Mouse (Mus musculus) erythroid progenitor cell, adult 5-6 weeks (primary cell): Measurements from ENCODE around the gene Arhgap32. TPM values are rescaled to one million over a fixed set of nuclear protein-coding genes. Genes with fewer than 3 reads are reported as not detected.

Experiments
- ATAC-seq: replicated peaks from 2 replicates; pipeline ENCODE4 v1.8.0; 2016; ENCODE audit warnings: moderate number of reproducible peaks, mild to moderate bottlenecking, moderate TSS enrichment, inconsistent platforms; ENCODE audit not compliant: poor library complexity, low FRiP score, severe bottlenecking
- total RNA-seq, 2 experiments: library from RNA; stranded (forward) in 1 of 2; stranded (reverse) in 1 of 2; fragments of 150-400 nt in 1 of 2; fragments of 186-747, 209-891 nt in 1 of 2; gene quantifications; 2 replicates each; pipeline versions ENCODE4 v1.2.3 to v1.2.4; 2015 to 2017; ENCODE audit warnings: low replicate concordance in 2 of 2

Gene Arhgap32
- total RNA-seq, 2 experiments from 2014 or later, result under 0.01 to 0.53 TPM

DNA sequence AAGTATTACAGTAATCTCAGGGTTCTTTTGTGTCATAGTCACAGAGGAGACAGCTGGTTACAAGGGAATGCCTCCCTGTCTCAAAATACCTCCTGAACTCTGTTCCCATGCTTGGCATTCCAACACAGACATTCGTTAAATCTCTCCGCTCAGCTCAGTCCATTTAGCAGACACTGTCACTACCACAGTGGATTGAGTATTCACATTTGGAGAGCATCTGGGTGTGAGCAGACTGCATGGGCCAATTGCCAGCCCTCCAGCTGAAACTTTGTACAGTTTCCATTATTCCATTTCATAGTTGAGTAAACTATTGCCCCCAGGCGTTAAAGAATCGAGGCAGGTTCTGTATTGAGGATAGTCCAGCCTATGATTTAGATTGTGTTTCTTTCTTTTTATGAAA lies 60.7 kb downstream of the Arhgap32 start:
- ATAC-seq, result no peak

DNA sequence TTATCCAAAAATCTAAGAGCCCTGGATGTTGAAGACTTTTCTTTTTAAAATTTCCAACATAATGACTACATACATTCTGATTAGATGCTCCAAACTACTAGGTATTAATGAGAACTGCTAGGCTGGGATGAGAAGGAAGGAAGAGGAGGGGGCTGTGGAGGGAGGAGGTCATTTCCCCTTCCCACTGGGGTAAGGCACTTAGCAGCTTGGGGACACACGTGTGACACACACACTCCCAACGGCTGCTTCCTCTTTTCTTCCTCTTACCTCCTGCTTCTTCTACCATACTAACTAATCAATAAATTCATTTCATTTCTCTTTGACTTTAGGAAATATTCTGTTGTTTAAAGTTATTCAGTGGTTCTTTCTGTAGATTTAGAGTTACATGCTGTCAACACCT lies 65.2 kb downstream of the Arhgap32 start:
- ATAC-seq, result no peak

DNA sequence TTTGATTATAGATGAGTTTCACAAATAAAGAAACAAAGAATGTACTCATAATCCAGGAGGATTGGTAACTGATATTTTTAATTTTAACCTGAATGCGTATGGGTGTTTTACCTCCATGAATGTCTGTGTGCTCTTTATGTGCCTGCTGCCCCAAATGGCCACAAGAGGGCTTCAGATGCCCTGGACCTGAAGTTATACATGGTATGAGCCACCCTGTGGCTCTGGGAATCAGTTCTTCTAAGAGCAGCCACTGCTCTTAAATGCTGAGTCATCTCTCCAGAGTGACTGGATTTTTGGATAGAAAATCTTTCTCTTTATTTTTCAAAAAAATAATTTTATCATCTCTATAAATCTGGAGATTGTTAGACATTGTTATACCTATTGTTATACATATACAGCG lies 70.6 kb downstream of the Arhgap32 start:
- ATAC-seq, result no peak

DNA sequence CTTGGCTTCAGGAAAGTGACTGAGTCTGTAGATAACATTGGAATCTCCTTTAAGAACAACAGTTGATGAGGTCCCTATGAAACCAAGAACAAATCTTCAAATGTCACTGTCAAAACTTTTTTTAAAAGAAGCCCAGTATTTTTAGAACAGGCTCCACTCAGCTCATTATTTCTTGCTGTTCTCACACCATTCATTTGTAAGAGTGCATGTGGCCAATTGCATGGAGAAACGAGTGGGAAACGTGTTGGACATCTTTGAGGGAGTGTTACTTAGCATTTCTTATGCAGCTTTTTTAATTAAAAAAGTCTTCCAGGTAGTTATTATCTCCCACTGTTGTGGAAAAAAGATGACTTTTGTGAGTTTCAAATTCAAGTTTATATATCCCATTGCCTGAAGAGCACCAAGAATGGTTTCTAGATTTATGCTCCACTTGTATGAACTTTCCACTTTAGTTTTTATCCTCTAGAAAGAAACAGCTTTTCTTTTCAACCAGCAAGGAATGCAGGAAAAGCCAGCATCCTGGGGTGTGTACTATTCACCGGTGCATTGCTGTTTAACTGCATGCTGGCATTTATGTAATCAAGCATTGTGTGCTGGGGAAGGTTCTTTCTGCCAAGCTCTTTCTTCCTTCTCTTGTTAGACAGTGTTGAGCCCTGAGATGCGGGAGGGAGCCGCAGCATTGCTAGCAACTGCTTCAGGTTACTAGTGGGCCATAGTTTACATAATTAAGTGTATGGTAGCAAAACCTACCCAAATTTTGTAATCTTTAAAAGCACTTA lies 76.5 kb downstream of the Arhgap32 start:
- no peak for ATAC-seq

DNA sequence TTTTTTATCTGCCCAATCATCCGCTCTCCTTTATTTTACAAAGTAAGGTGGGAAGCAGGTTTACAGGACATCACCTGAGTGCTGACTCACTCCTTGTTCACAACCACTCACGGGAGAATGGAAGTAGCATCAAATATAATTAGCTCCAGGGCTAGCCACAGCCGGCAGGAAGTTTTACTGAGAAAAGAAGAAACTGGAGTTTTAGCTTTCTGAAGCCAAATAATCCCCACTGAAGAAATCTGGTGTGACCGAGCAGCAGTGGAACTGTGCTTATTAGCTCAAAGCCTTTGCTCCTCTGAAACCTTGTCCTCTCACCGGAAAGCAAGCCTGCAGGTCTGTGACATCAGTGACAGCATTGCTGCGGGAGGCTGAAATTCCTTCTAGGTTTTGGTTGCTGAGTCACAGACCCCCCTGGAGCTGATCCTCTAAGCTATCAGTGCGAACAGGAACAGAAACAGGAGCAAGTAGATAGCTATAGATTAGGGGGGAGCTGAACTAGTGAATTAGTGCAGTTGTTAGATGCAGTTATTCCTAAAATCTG lies 88.6 kb downstream of the Arhgap32 start:
- no peak for ATAC-seq

DNA sequence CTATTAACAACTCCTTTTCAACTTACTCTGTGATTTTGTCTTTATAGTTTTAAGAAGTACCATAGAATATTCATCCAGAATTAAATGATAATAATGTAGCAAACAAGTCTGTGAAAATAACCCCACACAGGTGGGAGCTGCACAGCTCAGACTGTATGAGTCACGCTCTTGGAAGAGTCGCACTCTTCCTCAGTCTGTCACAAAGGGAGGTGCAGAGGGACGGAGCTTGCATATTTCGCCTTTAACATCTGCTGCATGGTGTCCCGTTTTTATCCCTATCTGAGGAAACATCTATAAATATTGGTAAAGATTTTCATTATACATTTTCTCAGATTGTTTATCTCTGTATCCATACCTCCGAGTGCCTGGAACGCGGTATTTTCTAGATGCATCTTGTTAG lies 91.2 kb downstream of the Arhgap32 start:
- no peak for ATAC-seq

DNA sequence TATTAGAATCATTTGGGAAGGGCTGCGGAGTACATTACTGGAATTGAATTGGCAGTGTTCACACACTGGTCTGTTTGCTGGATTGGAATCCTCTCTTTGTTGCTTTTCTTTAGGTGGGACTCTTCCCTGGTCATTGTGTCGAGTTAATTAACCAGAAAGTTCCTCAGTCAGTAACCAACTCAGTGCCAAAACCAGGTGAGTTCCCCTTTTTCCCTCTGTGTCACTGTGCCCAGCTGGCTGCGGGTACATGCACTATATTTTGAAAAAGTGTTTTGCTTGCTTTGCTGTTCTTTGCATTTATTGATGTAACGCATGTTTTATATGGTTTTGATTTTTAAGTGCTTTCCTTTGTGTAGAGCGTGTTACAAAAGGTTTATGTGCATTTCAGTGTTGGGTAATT lies 92.1 kb downstream of the Arhgap32 start:
- ATAC-seq, result no peak

DNA sequence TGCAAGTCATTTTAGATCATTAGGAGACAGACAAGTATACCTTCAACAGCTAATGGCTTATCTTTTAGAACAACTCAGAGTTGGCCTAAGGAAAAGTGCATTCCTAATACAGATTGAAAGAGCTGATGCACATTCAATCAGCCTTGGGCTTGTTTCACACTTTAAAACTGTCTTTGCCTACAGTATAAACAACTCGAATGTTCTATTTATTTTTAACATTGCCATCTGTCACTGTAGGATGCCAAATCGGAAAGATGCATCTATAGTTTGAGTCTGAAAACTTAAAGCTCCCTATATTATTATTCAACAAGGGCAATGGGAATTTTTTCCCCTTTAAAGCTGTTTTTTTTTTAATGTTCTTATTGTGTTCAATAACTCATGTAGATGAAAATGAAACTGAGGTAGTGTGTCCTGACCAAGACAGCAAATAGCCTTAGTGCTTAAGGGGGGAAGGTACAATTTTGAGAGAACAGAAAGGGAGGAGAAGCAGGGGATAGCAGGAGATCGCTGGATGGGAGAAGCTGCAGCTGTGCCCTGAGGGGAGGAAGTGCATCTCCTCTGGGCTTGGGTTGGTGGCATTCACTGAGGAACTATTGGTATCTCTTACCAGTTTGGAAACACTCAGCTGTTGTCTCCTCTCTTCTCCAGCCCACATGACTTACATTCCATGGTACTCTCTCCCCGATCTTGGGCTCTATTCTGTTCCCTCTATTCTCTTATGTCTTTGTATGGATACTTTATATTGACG lies 101.1 kb downstream of the Arhgap32 start:
- ATAC-seq, result no peak

DNA sequence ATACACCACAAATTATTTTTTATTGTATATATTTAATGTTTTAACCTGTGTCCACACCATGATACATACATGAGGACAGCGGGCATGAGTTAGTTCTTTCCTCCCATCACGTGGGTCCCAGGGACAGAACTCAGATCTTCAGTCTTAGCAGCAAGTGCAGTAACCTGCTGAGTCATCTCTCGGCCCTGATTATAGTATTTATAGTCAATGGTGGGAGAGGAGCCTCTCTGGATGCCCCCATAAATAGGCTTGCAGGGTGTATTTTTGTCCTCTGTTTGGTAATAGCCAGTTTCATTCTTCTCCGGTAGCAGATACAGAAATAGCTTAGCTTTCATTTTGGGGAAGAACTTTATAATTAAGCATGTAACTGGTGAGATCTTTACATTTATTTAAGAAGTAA lies 103.5 kb downstream of the Arhgap32 start:
- ATAC-seq, result no peak

DNA sequence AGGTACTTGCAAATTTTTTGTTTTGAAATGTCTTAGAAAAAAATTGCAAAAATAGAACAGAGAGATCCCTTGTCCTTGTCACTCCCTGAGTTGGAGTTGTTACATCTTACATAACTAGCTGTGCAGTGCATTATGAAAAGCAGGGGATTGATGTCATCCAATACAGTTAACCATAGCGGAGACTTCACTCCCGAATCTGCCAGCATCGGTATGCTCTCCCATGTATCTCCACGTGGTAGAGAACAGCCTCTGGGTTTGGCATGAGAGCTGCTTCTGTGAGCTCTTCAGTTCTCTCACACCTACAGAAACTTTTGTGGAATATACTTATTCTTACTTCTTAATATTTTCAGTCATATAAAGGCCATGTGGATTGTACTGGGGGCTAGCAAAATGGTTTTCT lies 106.2 kb downstream of the Arhgap32 start:
- ATAC-seq, result no peak

DNA sequence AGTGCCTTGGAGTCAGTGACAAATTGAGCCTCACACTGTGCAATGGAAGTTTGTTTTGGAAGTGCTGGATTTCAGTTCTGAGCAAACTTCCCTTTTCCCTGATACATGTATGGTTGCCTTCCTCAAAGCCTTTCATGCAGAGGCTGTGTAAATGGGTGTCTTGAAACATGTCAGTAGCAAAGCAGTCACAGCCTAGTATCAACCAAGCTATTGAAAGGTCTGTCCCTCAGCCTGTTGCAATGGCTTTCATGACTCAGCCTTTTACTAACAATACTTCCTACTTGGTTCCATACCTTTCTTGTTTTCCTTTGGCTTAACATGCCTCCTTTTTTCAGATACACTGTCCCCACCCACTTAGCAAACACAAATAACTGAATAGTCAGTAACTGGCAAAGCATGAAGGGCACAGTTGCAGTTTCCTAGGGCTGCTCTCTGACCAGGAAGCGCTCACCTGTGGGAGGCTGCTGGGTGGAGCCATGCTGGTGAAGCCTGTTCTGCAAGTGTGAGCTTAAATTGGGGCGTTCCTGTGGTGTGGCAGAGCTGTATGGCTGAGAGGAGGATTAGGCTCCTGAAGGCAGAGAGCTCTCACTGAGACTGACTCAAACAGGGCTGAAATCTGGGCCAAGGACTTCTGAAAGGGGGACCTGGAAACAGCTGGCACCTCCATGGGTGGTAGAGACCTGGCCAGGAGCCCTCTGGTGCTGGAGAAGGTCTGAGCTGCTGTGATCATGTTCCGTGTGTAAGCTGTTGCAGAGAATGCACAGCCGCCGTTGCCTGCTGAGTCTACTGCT lies 108.0 kb downstream of the Arhgap32 start:
- no peak for ATAC-seq

DNA sequence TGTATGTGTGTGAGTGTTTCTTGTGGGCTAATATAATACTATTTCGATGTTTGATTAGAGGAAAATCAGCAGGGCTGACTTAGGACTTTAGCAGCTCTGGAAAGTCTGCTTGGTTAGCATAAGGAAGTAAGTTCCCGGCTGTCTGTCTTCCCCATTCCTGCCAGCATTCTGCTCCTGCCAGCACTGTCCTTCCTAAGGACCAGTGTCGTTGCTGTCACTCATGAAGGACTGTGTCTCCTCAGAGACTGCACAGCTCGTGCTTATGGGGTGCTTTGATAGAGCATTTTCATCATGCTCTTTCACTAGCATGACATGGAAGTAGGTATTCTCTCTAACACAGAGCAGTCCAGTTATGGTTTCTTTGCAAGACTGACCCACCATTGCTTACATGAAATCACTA lies 109.0 kb downstream of the Arhgap32 start:
- ATAC-seq, result no peak

DNA sequence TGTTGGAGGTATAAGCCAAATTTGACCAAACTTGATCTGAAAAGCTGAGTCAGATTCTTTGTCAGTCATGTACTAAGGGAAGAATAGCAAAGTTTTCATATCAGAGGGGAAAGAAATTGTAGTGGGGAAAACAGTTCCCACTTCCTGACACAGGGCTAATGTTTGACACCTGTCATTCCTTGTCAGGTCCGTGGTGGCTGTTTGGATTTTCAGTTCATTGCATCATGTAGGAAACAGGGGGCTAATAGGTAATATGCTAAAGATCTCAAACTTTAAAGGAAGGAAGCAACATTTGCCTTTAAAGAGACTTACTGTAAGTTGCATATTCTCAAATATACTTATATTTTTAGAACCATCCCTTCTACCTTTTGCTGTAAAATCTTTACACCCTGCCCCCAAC lies 109.6 kb downstream of the Arhgap32 start:
- ATAC-seq, result no peak

DNA sequence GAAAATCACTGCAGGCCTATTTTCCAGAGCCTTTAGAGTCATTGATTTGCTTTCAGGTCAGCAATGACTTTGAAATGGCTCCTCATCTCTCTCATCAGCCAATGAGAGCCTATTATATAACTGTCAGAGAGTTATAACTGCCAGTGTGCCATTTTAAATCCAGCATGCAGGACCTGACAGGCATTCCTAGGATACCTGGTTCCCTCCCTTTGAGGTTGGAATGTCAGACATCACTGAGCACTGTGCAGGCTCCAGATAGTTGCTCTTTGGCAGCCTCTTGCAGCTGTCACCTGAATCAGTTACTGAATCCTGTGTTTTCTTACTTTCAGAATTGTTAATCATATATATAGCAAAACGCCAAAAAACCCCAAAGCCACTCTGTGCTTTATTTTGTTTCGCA lies 111.1 kb downstream of the Arhgap32 start:
- ATAC-seq, result no peak

DNA sequence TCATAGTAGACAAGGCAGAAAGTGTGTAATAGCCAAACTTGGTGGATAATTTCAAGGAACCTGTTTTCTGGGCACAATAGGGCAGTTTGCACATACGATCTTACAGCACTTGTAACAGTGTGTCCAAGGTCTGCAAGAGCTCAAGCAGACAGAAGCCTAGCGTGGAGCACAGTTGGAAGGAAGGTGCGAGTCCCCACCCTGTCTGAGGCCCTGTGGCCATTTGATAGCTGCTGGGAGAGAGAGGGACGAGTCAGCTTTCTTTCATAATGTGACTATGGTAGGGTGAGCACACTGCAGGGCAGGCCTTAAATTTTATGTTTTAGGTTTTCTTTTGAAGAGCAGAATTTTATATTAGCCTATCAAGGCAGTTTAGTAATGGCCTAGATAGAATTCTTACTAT lies 117.7 kb downstream of the Arhgap32 start:
- no peak for ATAC-seq

DNA sequence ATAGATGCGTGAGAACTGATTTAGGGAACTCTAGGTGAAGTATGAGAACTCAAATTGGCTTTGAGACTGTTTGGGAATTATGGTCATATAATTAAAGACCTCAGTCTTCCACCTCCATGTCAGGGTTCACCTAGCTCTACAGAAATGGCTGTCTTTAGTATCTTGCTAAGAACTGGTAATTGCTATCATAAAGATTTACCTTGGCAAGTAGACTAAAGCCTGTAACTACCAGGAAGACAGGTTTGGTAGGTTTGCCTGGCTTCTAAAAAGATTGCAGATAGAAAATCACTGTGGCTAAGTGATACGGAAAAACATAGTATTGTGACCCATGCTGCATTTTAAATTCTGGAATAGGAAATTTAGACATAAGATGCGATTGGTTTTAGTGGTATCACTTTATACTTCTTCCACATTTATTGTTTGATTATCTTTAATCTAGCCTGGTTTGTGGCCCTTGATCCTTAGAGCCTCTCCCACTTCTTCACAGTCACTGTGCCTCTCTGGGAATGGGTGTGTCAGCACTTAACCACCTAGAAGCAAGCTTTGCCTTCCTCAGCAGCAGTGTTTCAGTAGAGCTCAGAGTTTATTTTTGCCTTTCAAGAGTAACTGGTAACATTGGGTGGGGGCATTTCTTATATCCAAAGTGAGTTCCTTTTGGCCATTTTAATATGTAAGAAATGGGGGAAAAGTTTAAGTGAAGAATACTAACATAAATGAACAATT lies 119.0 kb downstream of the Arhgap32 start:
- no peak for ATAC-seq

DNA sequence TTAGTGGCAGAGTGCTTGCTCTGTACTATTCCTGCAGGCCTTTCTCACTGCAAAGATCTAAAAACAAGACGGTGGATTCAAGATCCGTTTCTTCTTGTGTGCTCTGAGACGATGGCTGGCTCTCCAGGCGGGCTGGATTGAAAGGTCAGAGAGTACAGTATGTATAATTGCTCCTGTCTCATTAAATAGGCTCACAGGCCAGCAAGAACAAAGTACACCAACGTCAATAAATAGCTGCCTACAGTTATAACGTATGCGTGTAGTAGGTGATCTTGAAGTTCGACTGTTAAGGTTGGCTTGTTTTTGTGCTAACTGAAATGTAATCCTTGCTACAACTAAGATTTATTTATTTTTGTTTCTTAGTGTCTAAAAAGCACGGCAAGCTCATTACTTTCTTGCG lies 123.0 kb downstream of the Arhgap32 start:
- ATAC-seq, result no peak

DNA sequence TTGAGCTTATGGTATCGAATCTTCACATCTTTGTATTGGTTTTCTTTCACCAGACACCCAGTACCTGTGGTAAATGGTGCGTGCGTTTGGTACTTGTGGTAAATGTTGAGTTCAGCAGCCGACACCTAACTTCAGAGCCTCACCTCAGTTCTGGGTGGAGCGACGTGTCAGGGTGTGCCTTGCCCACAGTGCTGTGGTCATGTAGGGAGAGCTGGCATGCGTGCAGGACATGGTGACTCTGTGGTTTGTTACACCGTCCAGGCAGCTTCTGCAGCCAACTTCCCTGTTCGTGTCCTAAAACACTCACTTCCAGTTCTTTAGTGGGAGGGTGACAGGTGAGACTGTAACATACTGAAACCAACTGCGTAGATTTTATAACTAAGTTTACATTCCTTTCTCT lies 123.5 kb downstream of the Arhgap32 start:
- ATAC-seq, result no peak

DNA sequence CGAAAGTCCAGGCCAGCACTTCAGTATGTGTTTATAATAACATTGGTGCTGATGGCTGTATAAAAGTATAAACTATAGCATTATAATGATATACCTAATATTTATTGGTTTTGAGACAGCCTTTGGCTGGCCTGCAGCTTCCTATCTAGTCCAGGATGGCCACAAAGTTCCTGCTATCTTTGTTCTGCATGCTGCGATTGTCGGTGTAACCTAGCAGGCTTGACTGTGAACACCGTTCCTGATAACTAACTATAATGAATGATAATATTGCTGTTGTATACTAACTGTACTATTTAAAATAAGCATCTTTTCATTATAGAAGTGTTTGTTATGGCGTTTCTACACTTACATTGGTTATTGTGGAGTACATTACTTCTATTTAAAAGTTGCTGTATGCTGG lies 124.5 kb downstream of the Arhgap32 start:
- no peak for ATAC-seq

DNA sequence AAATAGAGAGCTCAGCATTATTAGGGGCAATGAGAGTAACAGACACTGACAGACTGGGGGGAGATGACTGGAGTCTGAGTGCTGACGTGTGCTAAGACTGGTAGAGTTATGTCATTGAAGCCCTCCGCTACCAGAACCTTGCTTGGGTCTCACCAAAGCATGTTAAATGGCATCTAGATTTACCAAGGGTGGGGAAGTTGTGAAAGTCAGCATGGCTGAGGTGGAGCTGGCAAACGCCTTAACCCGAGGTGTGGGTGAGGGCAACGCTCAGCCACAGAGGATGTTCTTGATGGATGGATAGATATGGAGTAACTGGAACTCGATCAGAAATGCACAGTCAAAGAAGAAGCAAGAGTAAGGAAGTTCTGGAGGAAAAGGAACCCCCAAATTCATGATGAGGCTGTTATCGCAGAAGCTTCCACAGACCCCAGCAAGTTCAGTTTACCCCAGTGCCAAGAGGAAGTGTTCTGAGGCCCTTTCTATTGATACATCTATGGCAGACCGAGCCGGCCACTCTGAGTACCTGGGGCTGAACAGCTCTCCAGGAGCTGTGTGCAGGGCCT lies 125.8 kb downstream of the Arhgap32 start:
- no peak for ATAC-seq
